Mouse (Mus musculus) midbrain, embryonic 10.5 days (tissue): ENCODE measurements around the gene Plekhh2. TPM values are rescaled to one million over a fixed set of nuclear protein-coding genes. Genes with fewer than 3 reads are reported as not detected.

Experiments
- DNase-seq: peaks from one replicate; pipeline ENCODE4 v3.0.0-alpha.2; 2017; ENCODE audit warnings: low spot score
- H3K27ac ChIP-seq: fragments of 300-500 bp; sonication (generic); replicated peaks from 2 replicates; pipeline ENCODE4 v1.5.1; 2016; ENCODE audit warnings: mild to moderate bottlenecking
- H3K27me3 ChIP-seq: fragments of 300-500 bp; sonication (generic); 2 replicates; pipeline ENCODE4 v1.6.1; 2016; ENCODE audit warnings: low read depth, mild to moderate bottlenecking; ENCODE audit not compliant: poor library complexity, severe bottlenecking
- H3K36me3 ChIP-seq: fragments of 300-500 bp; sonication (generic); 2 replicates; pipeline ENCODE4 v1.6.1; 2016; ENCODE audit warnings: mild to moderate bottlenecking, moderate library complexity
- H3K4me1 ChIP-seq: fragments of 300-500 bp; sonication (generic); 2 replicates; pipeline ENCODE4 v1.6.1; 2016
- H3K4me3 ChIP-seq: fragments of 300-500 bp; sonication (generic); 2 replicates; pipeline ENCODE4 v1.5.1; 2016; ENCODE audit warnings: mild to moderate bottlenecking, moderate library complexity
- H3K9me3 ChIP-seq: fragments of 300-500 bp; sonication (generic); replicated peaks from 2 replicates; pipeline ENCODE4 v1.6.1; 2016; ENCODE audit warnings: mild to moderate bottlenecking
- WGBS: fragments of 180-500 bp; shearing (Covaris S2); methylation state at CpG from one replicate; pipeline ENCODE4 v1.1.7; 2016; 5-methylcytosine and 5-hydroxymethylcytosine counted together
- polyA plus RNA-seq: library from polyadenylated mRNA; unstranded; fragments of >200 nt; fragmentation: Nextera tagmentation; extraction: Ambion mirVana; gene quantifications from 2 replicates; pipeline ENCODE4 v1.2.1, GENCODE M21; 2016

Plekhh2 gene
- polyA plus RNA-seq, 1 experiment from 2014 or later = 2.9 TPM

- no peaks in the 10 kb centered on the region for H3K9me3 ChIP-seq
Measured at GRCm38 (mm10) chr17:84565762-84566161, 54.1 kb downstream of the Plekhh2 start.

GRCm38 (mm10) chr17:84566773-84567555, 55.3 kb downstream of the Plekhh2 start:
- 58% methylated on average over 27 of the region's 27 CpGs for WGBS
- Histone ChIP-seq H3K4me3 (0 out of 2 replicates have a peak overlapping the region, but pooled peaks have one; percentile 16), H3K9me3 (no peaks in the 10 kb centered on the region), H3K27me3 (no peaks in the 10 kb centered on the region), H3K36me3 (0 out of 2 replicates have a peak, but pooled peaks cover 10% of the 10 kb centered on the region), H3K4me1 (peaks cover 17% of the 10 kb centered on the region), H3K27ac (peak overlapping the region; percentile 75)
- peak; percentile 24 for DNase-seq

More at GRCm38 (mm10) chr17:84565762-84566161, 54.1 kb downstream of the Plekhh2 start:
- Histone ChIP-seq H3K27ac (no peak overlapping the region), H3K4me3 (no peak overlapping the region), H3K27me3 (no peaks in the 10 kb centered on the region), H3K36me3 (0 out of 2 replicates have a peak, but pooled peaks cover 10% of the 10 kb centered on the region), H3K4me1 (peaks cover 17% of the 10 kb centered on the region)
- 96% methylated on average over 6 of the region's 6 CpGs for WGBS
- no peak for DNase-seq

GRCm38 (mm10) chr17:84568807-84569206, 57.1 kb downstream of the Plekhh2 start:
- no peak for DNase-seq
- Histone ChIP-seq H3K4me3 (no peak overlapping the region), H3K27me3 (no peaks in the 10 kb centered on the region), H3K9me3 (no peaks in the 10 kb centered on the region), H3K27ac (no peak overlapping the region), H3K4me1 (peaks cover 17% of the 10 kb centered on the region), H3K36me3 (0 out of 2 replicates have a peak, but pooled peaks cover 10% of the 10 kb centered on the region)
- WGBS = 92% methylated on average over 12 of the region's 12 CpGs

GRCm38 (mm10) chr17:84569770-84570169, 58.1 kb downstream of the Plekhh2 start:
- Histone ChIP-seq H3K36me3 (0 out of 2 replicates have a peak, but pooled peaks cover 6% of the 10 kb centered on the region), H3K27ac (no peak overlapping the region), H3K9me3 (no peaks in the 10 kb centered on the region), H3K4me3 (no peak overlapping the region), H3K4me1 (peaks cover 17% of the 10 kb centered on the region), H3K27me3 (no peaks in the 10 kb centered on the region)
- WGBS = 86% methylated on average over 8 of the region's 8 CpGs
- no peak for DNase-seq

GRCm38 (mm10) chr17:84571629-84572028, 59.9 kb downstream of the Plekhh2 start:
- Histone ChIP-seq H3K27ac (no peak overlapping the region), H3K36me3 (0 out of 2 replicates have a peak, but pooled peaks cover 3% of the 10 kb centered on the region), H3K9me3 (no peaks in the 10 kb centered on the region), H3K4me1 (peaks cover 15% of the 10 kb centered on the region), H3K27me3 (no peaks in the 10 kb centered on the region), H3K4me3 (no peak overlapping the region)
- DNase-seq = peak; percentile 34
- 70% methylated on average over 18 of the region's 18 CpGs for WGBS

GRCm38 (mm10) chr17:84573305-84573704, 61.6 kb downstream of the Plekhh2 start:
- H3K27me3 ChIP-seq = no peaks in the 10 kb centered on the region
- H3K4me1 ChIP-seq = peaks cover 3% of the 10 kb centered on the region; the same call in 1 of the 2 replicates
- H3K9me3 ChIP-seq = no peaks in the 10 kb centered on the region
- no peaks in the 10 kb centered on the region for H3K36me3 ChIP-seq
- DNase-seq = no peak
- 94% methylated on average over 9 of the region's 9 CpGs for WGBS
- no peak overlapping the region for H3K4me3 ChIP-seq
- H3K27ac ChIP-seq = no peak overlapping the region

- no peak overlapping the region for H3K27ac ChIP-seq
- DNase-seq = no peak
- H3K36me3 ChIP-seq = no peaks in the 10 kb centered on the region
- H3K4me1 ChIP-seq = peaks cover 3% of the 10 kb centered on the region; the same call in 1 of the 2 replicates
- no peak overlapping the region for H3K4me3 ChIP-seq
- H3K27me3 ChIP-seq = no peaks in the 10 kb centered on the region
- 81% methylated on average over 5 of the region's 5 CpGs for WGBS
- no peaks in the 10 kb centered on the region for H3K9me3 ChIP-seq
Measured at GRCm38 (mm10) chr17:84573940-84574339, 62.2 kb downstream of the Plekhh2 start.

GRCm38 (mm10) chr17:84575108-84575507, 63.4 kb downstream of the Plekhh2 start:
- H3K9me3 ChIP-seq = no peaks in the 10 kb centered on the region
- H3K36me3 ChIP-seq = no peaks in the 10 kb centered on the region
- 98% methylated on average over 5 of the region's 5 CpGs for WGBS
- no peak for DNase-seq
- no peak overlapping the region for H3K27ac ChIP-seq
- H3K4me1 ChIP-seq = no peaks in the 10 kb centered on the region
- H3K4me3 ChIP-seq = no peak overlapping the region
- no peaks in the 10 kb centered on the region for H3K27me3 ChIP-seq

- peaks cover 10% of the 10 kb centered on the region for H3K4me1 ChIP-seq
- 88% methylated on average over 16 of the region's 16 CpGs for WGBS
Measured at GRCm38 (mm10) chr17:84576621-84577293, 65.1 kb downstream of the Plekhh2 start.

GRCm38 (mm10) chr17:84579249-84579648, 67.6 kb downstream of the Plekhh2 start:
- no peak overlapping the region for H3K4me3 ChIP-seq
- H3K27ac ChIP-seq = no peak overlapping the region
- H3K27me3 ChIP-seq = no peaks in the 10 kb centered on the region
- 91% methylated on average over 8 of the region's 8 CpGs for WGBS
- DNase-seq = no peak
- no peaks in the 10 kb centered on the region for H3K36me3 ChIP-seq
- H3K4me1 ChIP-seq = peaks cover 11% of the 10 kb centered on the region
- no peaks in the 10 kb centered on the region for H3K9me3 ChIP-seq

More at GRCm38 (mm10) chr17:84576621-84577293, 65.1 kb downstream of the Plekhh2 start:
- no peak overlapping the region for H3K27ac ChIP-seq
- no peak overlapping the region for H3K4me3 ChIP-seq
- DNase-seq = no peak
- H3K27me3 ChIP-seq = no peaks in the 10 kb centered on the region
- no peaks in the 10 kb centered on the region for H3K9me3 ChIP-seq
- no peaks in the 10 kb centered on the region for H3K36me3 ChIP-seq

GRCm38 (mm10) chr17:84579817-84580216, 68.1 kb downstream of the Plekhh2 start:
- H3K4me1 ChIP-seq = peaks cover 11% of the 10 kb centered on the region
- H3K9me3 ChIP-seq = no peaks in the 10 kb centered on the region
- no peaks in the 10 kb centered on the region for H3K36me3 ChIP-seq
- WGBS = 89% methylated on average over 10 of the region's 10 CpGs
- H3K27me3 ChIP-seq = no peaks in the 10 kb centered on the region
- DNase-seq = no peak
- H3K27ac ChIP-seq = no peak overlapping the region
- no peak overlapping the region for H3K4me3 ChIP-seq

GRCm38 (mm10) chr17:84580821-84581220, 69.1 kb downstream of the Plekhh2 start:
- H3K4me1 ChIP-seq = peaks cover 11% of the 10 kb centered on the region
- DNase-seq = no peak
- 65% methylated on average over 8 of the region's 8 CpGs for WGBS
- no peak overlapping the region for H3K4me3 ChIP-seq
- no peaks in the 10 kb centered on the region for H3K9me3 ChIP-seq
- peak overlapping the region; percentile 19 for H3K27ac ChIP-seq
- no peaks in the 10 kb centered on the region for H3K27me3 ChIP-seq
- H3K36me3 ChIP-seq = no peaks in the 10 kb centered on the region
